Mouse (Mus musculus): ENCODE measurements around the gene Slc25a43. TPM values are rescaled to one million over a fixed set of nuclear protein-coding genes. Genes with fewer than 3 reads are reported as not detected.

The Slc25a43 gene
- total RNA-seq, 1 experiment: 2.1 TPM

- Histone ChIP-seq H3K36me3 (ENCODE audit: control insufficient read depth, insufficient read depth, low read length, poor library complexity, severe bottlenecking) (no peaks in the 10 kb centered on the region), H3K4me1 (ENCODE audit: control insufficient read depth in 2 of 2, insufficient read depth in 2 of 2, low read length in 2 of 2, poor library complexity in 1 of 2) (0 out of 4 replicates have a peak, but pooled peaks cover 0 to under 1% of the 10 kb centered on the region in 2 experiments), H3K9me3 (ENCODE audit: control insufficient read depth, insufficient read depth, low read depth, low read length) (no peaks in the 10 kb centered on the region), H3K27ac (ENCODE audit: insufficient read depth, low read depth, low read length, poor library complexity, severe bottlenecking) (no peak overlapping the region), H3K9ac (ENCODE audit: insufficient read depth, low read depth, low read length, poor library complexity, severe bottlenecking) (no peak overlapping the region), H3K4me3 (ENCODE audit: insufficient read depth in 1 of 2, low read depth in 1 of 2, low read length in 2 of 2, poor library complexity in 1 of 2, severe bottlenecking in 1 of 2) (no peak overlapping the region)
- DNase-seq (ENCODE audit: low read depth, low spot score): no peak
- in situ Hi-C loops (cut with MboI; ENCODE audit: low sequenced_read_pairs in 2 of 2, unreplicated experiment in 2 of 2): no loop called here
- no peak for TF ChIP-seq ZNF384 (IDR thresholded peaks at IDR 0.05; ENCODE audit: low read depth, low read length)
- TF ChIP-seq ZC3H11A (IDR thresholded peaks at IDR 0.05; ENCODE audit: borderline replicate concordance, low read depth, low read length): peak; percentile 77
- TF ChIP-seq HCFC1 (IDR thresholded peaks at IDR 0.05; ENCODE audit: borderline replicate concordance, insufficient read depth, low read length): no peak
Measured at GRCm38 (mm10) chrX:36820201-36820600, 76.7 kb downstream of the Slc25a43 start.

GRCm38 (mm10) chrX:36823932-36824711 is 80.7 kb downstream of the Slc25a43 start:
- no peaks in the 10 kb centered on the region for H3K36me3 ChIP-seq (ENCODE audit: control insufficient read depth, insufficient read depth, low read length, poor library complexity, severe bottlenecking)
- H3K27ac ChIP-seq (ENCODE audit: insufficient read depth, low read depth, low read length, poor library complexity, severe bottlenecking): no peak overlapping the region
- H3K9me3 ChIP-seq (ENCODE audit: control insufficient read depth, insufficient read depth, low read depth, low read length): no peaks in the 10 kb centered on the region
- in situ Hi-C loops (cut with MboI; ENCODE audit: low sequenced_read_pairs in 2 of 2, unreplicated experiment in 2 of 2): no loop called here
- H3K4me3 ChIP-seq (ENCODE audit: insufficient read depth in 1 of 2, low read depth in 1 of 2, low read length in 2 of 2, poor library complexity in 1 of 2, severe bottlenecking in 1 of 2): no peak overlapping the region
- DNase-seq (ENCODE audit: low read depth, low spot score): no peak
- no peak overlapping the region for H3K9ac ChIP-seq (ENCODE audit: insufficient read depth, low read depth, low read length, poor library complexity, severe bottlenecking)
- TF ChIP-seq HCFC1 (IDR thresholded peaks at IDR 0.05; ENCODE audit: borderline replicate concordance, insufficient read depth, low read length) (no peak), MAFK (IDR thresholded peaks at IDR 0.05; ENCODE audit: insufficient read depth, low read depth, low read length) (no peak), CHD2 (IDR thresholded peaks at IDR 0.05; ENCODE audit: low read depth, low read length) (no peak), ZNF384 (IDR thresholded peaks at IDR 0.05; ENCODE audit: low read depth, low read length) (no peak), ZC3H11A (IDR thresholded peaks at IDR 0.05; ENCODE audit: borderline replicate concordance, low read depth, low read length) (no peak)
- no peaks in the 10 kb centered on the region for H3K4me1 ChIP-seq (ENCODE audit: control insufficient read depth in 2 of 2, insufficient read depth in 2 of 2, low read length in 2 of 2, poor library complexity in 1 of 2)

- no peak overlapping the region for H3K4me3 ChIP-seq (ENCODE audit: insufficient read depth in 1 of 2, low read depth in 1 of 2, low read length in 2 of 2, poor library complexity in 1 of 2, severe bottlenecking in 1 of 2)
- no peak for TF ChIP-seq MAFK (IDR thresholded peaks at IDR 0.05; ENCODE audit: insufficient read depth, low read depth, low read length)
- no peak for TF ChIP-seq ZC3H11A (IDR thresholded peaks at IDR 0.05; ENCODE audit: borderline replicate concordance, low read depth, low read length)
- TF ChIP-seq ZNF384 (IDR thresholded peaks at IDR 0.05; ENCODE audit: low read depth, low read length): no peak
- TF ChIP-seq CHD2 (IDR thresholded peaks at IDR 0.05; ENCODE audit: low read depth, low read length): no peak
- no peak for TF ChIP-seq HCFC1 (IDR thresholded peaks at IDR 0.05; ENCODE audit: borderline replicate concordance, insufficient read depth, low read length)
- H3K9me3 ChIP-seq (ENCODE audit: control insufficient read depth, insufficient read depth, low read depth, low read length): no peaks in the 10 kb centered on the region
- no peak for DNase-seq (ENCODE audit: low read depth, low spot score)
- no peak overlapping the region for H3K27ac ChIP-seq (ENCODE audit: insufficient read depth, low read depth, low read length, poor library complexity, severe bottlenecking)
- H3K9ac ChIP-seq (ENCODE audit: insufficient read depth, low read depth, low read length, poor library complexity, severe bottlenecking): no peak overlapping the region
- H3K4me1 ChIP-seq (ENCODE audit: control insufficient read depth in 2 of 2, insufficient read depth in 2 of 2, low read length in 2 of 2, poor library complexity in 1 of 2): no peaks in the 10 kb centered on the region
- in situ Hi-C loops (cut with MboI; ENCODE audit: low sequenced_read_pairs in 2 of 2, unreplicated experiment in 2 of 2): no loop called here
- no peaks in the 10 kb centered on the region for H3K36me3 ChIP-seq (ENCODE audit: control insufficient read depth, insufficient read depth, low read length, poor library complexity, severe bottlenecking)
Measured at GRCm38 (mm10) chrX:36825032-36825431, 81.6 kb downstream of the Slc25a43 start.

Other genes starting within 250 kb of the Slc25a43 start
- 195 and 225 TPM in 2 replicates for gene Pgrmc1, start 145.5 kb upstream of the Slc25a43 start, total RNA-seq (2012; rRNA removed)
- gene Akap17b, start 98.3 kb upstream of the Slc25a43 start, total RNA-seq (2012; rRNA removed): 3.5 and 4.0 TPM in 2 replicates
- gene Slc25a5, start 52.0 kb downstream of the Slc25a43 start, total RNA-seq (2012; rRNA removed): 557 and 605 TPM in 2 replicates
- 57.3 and 77.3 TPM in 2 replicates for gene Ube2a, start 130.2 kb downstream of the Slc25a43 start, total RNA-seq (2012; rRNA removed)
- 27.4 and 30.2 TPM in 2 replicates for gene C330007P06Rik, start 130.5 kb downstream of the Slc25a43 start, total RNA-seq (2012; rRNA removed)
- 9.3 and 12.5 TPM in 2 replicates for gene Nkrf, start 159.2 kb downstream of the Slc25a43 start, total RNA-seq (2012; rRNA removed)
- gene Sept6, start 248.1 kb downstream of the Slc25a43 start, total RNA-seq (2012; rRNA removed): 6.4 TPM in 2 replicates